Comparison of ENCODE assay signal across 8 mouse cellular contexts in genomic region chr3:34020382-34021258, GRCm38 (mm10). TPM values are rescaled to one million over a fixed set of nuclear protein-coding genes. Genes with fewer than 3 reads are reported as not detected.
DNase-seq lines count a peak whose midpoint lies in the region; ATAC-seq and TF ChIP-seq lines count a peak whose summit lies in the region.

No protein-coding gene starts in this region.

- peak; percentile 41 for ATAC-seq in limb, embryonic 15.5 days (ENCODE audit: insufficient number of reproducible peaks, low FRiP score, low TSS enrichment, low read depth)
- peak; percentile 67 for ATAC-seq in neural tube, embryonic 15.5 days (ENCODE audit: low FRiP score)

- no peaks in the 10 kb centered on the region for H3K36me3 ChIP-seq in limb, embryonic 15.5 days
- H3K36me3 ChIP-seq in neural tube, embryonic 15.5 days = no peaks in the 10 kb centered on the region

- H3K4me2 ChIP-seq in limb, embryonic 15.5 days = peak overlapping the region; percentile 68
- peak overlapping the region; percentile 76 for H3K4me2 ChIP-seq in neural tube, embryonic 15.5 days

- peak overlapping the region; percentile 77 for H3K4me3 ChIP-seq in cortical plate, adult 2 months (ENCODE audit: insufficient read depth, low read length)
- peak overlapping the region; percentile 91 for H3K4me3 ChIP-seq in limb, embryonic 15.5 days
- peak overlapping the region; percentile 92 for H3K4me3 ChIP-seq in neural tube, embryonic 15.5 days (replicated peaks)

- peak; percentile 4 to 10 for DNase-seq in layer of hippocampus, postnatal 14 days (ENCODE audit: low spot score in 2 of 2)
- no peak for DNase-seq in layer of hippocampus, adult 9-10 months (ENCODE audit: low spot score)
- peak; percentile 44 for DNase-seq in ES-CJ7 (ENCODE audit: low read depth, low spot score)
- DNase-seq in heart, postnatal 14 days = peak; percentile 8 to 34
- DNase-seq in c-Kit-positive CD71-positive TER-119-positive erythroid progenitor cells, embryonic 14.5 days (ENCODE audit: low spot score) = no peak

- H3K9ac ChIP-seq in limb, embryonic 15.5 days = peak overlapping the region; percentile 99
- H3K9ac ChIP-seq in neural tube, embryonic 15.5 days (replicated peaks) = peak overlapping the region; percentile 98

- H3K27me3 ChIP-seq in limb, embryonic 15.5 days = no peaks in the 10 kb centered on the region
- H3K27me3 ChIP-seq in neural tube, embryonic 15.5 days (replicated peaks) = no peaks in the 10 kb centered on the region

- no peaks in the 10 kb centered on the region for H3K9me3 ChIP-seq in limb, embryonic 15.5 days
- H3K9me3 ChIP-seq in neural tube, embryonic 15.5 days (replicated peaks) = no peaks in the 10 kb centered on the region

- no peak for TF ChIP-seq CTCF in cortical plate, adult 2 months (IDR thresholded peaks at IDR 0.05; ENCODE audit: extremely low read depth, insufficient read depth, low read length)

- intact Hi-C loops in heart, postnatal 14 days (cut with DNase I) = loop anchor here (1.0 to 10.0 kb wide), 2 partner anchors 31 to 54 kb away; no protein-coding TSS in a partner anchor

- TF ChIP-seq POLR2A in cortical plate, adult 2 months (IDR thresholded peaks at IDR 0.05; ENCODE audit: extremely low read depth, insufficient read depth, low read length) = no peak

- H3K4me1 ChIP-seq in cortical plate, adult 2 months (ENCODE audit: control insufficient read depth, insufficient read depth, low read length) = peaks cover 1% of the 10 kb centered on the region; the same call in 1 of the 2 replicates
- 0 out of 2 replicates have a peak, but pooled peaks cover 2% of the 10 kb centered on the region for H3K4me1 ChIP-seq in limb, embryonic 15.5 days
- H3K4me1 ChIP-seq in neural tube, embryonic 15.5 days = peaks cover 17% of the 10 kb centered on the region

- no peak overlapping the region for H3K27ac ChIP-seq in cortical plate, adult 2 months (ENCODE audit: insufficient read depth, low read length)
- H3K27ac ChIP-seq in limb, embryonic 15.5 days = peak overlapping the region; percentile 95
- peak overlapping the region; percentile 93 for H3K27ac ChIP-seq in neural tube, embryonic 15.5 days (replicated peaks)

- WGBS in limb, embryonic 15.5 days = under 1% methylated on average over 39 of the region's 70 CpGs
- under 1% methylated on average over 63 of the region's 70 CpGs for WGBS in neural tube, embryonic 15.5 days

RNA-seq across cellular contexts. Expression of gene Fxr1, which starts 0.9 kb away (rescaled TPM):
- total RNA-seq in layer of hippocampus, postnatal 14 days (2021) = 10 to 100 TPM; 74.0 to 77.7 TPM
- 48.1 and 49.1 TPM in 2 replicates for polyA plus RNA-seq in cortical plate, adult 2 months (2012; rRNA removed)
- 100 to 1,000 TPM; 158 to 160 TPM for total RNA-seq in heart, postnatal 14 days (2021)
- 54.0 and 58.6 TPM in 2 replicates for polyA plus RNA-seq in limb, embryonic 15.5 days (2015; fragmentation: Nextera tagmentation; extraction: Ambion mirVana)
- polyA plus RNA-seq in neural tube, embryonic 15.5 days (2015; fragmentation: Nextera tagmentation; extraction: Ambion mirVana) = 35.2 and 40.3 TPM in 2 replicates

Comparison
In these comparisons a context has a peak if more than half of its experiments do, and no peak if none do; other contexts are left out.
1. DNase-seq: peak in layer of hippocampus, postnatal 14 days (2 of 2), ES-CJ7 (single experiment) and heart, postnatal 14 days (2 of 2); none in layer of hippocampus, adult 9-10 months (single experiment) and c-Kit-positive CD71-positive TER-119-positive erythroid progenitor cells, embryonic 14.5 days (single experiment).
2. Peak in every context shown above with its lines, with median percentiles within 50 percentile points of each other: H3K4me3 ChIP-seq.